Mouse (Mus musculus): ENCODE results near the gene Rps25.

Gene Rps25

GRCm38 (mm10) chr9:44457035-44457742, 50.2 kb downstream of the Rps25 start:
- DNase-seq = no peak
